Mouse (Mus musculus): Measurements from ENCODE around the gene Dnah12.
"Not testable (repeated sequence)": the region's sequence is repeated elsewhere in the genome, so short reads cannot be mapped to it uniquely, and the experiment has no call there.

The Dnah12 gene

DNA sequence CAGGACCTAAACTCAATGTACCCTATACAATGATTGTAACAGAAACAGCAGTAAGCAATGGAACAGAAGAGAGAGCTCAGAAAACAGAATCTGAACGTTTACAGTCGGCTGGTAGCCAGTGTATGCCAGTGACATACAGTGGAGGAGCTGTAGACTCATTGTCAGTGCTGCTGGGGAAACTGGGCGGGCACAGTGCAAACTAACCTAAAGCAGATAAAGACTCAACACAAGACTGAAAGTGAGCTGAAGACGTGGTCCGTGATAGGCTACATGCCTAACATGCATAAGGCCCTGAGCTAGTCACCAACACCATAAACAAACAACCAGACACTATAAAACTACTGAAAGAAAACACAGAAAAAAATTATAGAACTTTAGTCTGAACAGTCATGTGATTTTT, 188.6 kb downstream of the Dnah12 start:
- DNase-seq (ENCODE audit: low spot score) = no peak

DNA sequence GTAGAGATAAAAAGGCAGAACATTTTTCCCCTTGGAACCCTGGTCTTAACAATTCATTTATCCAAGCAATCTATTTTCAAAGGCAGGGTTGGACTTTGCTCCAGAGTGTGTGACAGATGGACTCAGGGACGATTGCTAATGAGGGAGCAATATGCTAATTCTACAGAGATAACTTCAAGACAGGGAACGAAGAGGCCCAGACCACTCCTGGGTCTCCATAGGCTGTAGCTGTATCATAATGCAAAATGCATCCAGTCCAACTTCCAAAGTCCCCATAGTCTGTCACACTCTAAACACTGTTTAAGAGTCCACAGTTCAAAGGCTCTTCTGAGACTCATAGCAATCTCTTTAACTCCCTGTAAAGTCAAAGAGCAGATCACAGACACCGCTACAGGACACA, 194.2 kb downstream of the Dnah12 start:
- no peak for DNase-seq (ENCODE audit: low spot score)

DNA sequence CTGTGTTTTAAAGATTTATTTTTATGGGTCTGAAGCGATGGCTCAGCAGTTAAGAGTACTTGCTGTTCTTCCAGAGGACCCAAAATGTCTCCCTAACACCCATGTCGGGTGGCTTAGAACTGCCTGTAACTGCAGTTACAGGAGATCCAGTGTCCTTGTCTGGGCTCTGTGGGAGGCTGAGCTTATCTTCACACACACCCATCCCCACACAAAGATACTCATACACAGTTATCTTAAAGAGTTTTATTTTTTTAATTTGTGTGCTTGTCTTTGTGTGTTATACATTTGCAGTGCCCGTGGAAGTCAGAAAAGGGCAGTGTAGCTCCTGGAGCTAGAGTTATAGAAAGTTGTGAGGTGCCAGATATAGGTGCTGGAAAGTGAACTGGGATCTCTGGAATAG, 197.7 kb downstream of the Dnah12 start:
- no peak for DNase-seq (ENCODE audit: low spot score)

GRCm38 (mm10) chr14:26894392-26894791, 201.3 kb downstream of the Dnah12 start, which contains the start of gene Asb14:
Gene Asb14, plus strand, starts transcription at chr14:26894557.
- DNase-seq (ENCODE audit: low spot score) = no peak

- no peak for DNase-seq (ENCODE audit: low spot score)
Observed at GRCm38 (mm10) chr14:26899490-26899889, 206.4 kb downstream of the Dnah12 start.

- no peak for DNase-seq (ENCODE audit: low spot score)
Observed at GRCm38 (mm10) chr14:26900893-26901292, 207.8 kb downstream of the Dnah12 start.

DNA sequence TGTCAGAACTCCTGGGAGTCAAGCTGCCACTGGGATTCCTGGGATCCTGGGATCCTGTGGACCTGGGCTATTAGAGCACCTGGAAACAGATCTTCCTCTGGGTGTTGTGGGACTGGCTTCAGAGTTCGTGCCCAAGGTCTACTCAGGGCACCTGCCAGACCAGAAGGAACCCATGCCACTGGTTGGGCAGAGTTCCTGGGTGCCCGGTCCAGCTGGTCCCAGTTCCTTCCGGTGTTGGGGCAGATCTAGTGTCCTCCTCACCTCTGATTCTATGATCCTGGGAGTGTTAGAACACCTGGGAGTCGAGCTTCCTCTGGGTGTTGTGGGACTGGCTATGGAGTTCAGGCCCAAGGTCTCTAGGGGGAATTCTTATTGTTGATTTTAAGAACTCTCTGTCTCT, 214.3 kb downstream of the Dnah12 start:
- no peak for DNase-seq (ENCODE audit: low spot score)

DNA sequence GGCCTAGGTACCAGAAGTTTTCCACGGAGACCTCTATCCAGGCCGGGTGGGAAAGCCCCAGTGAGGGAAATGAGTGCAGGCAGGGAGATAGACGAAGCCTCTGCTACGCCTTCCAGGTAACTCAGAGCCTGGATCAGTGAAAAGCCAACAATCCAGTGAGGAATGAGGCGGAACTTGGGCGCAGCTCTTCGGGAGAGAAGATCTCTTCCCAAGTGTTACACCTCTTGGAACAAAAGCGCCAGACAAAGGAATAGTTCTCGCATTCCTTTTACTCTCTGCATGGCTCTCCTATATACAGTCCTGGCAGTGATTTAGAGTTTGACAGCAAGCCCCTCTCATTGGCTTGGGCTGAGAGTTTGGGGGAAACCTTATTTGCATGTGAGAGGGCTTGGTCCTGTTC, 217.4 kb downstream of the Dnah12 start:
- not testable (repeated sequence) for DNase-seq (ENCODE audit: low spot score)

DNA sequence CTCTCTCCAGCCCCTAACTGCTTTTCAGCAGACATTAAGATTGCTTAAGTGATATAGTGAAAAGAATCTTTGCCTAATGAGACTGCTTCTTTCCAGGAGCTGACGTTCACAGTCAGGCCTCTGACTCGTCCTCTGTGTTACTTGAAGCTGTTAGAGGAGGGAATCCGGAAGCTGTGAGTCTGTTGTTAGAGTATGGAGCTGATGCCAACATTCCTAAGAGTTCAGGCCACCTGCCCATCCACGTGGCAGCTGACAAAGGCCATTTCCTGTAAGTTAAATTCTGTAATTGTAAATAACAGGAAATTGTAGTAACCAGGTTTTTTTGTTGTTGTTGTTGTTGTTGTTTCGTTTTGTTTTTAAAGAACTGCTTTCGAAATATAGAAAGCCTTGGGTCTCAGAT, 218.1 kb downstream of the Dnah12 start:
- no peak for DNase-seq (ENCODE audit: low spot score)

DNA sequence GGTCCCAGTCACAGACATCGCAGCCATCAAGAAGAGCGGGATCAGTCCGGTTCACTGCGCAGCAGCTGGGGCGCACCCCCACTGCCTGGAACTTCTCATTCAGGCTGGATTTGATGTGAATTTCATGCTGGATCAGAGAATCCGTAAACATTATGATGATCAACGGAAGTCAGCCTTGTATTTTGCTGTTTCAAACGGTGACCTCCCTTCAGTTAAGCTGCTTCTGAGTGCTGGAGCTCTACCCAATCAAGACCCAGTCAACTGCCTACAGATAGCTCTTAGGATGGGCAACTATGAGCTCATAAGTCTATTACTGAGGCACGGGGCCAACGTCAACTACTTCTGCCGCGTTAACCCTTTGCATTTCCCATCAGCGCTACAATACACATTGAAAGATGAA, 218.8 kb downstream of the Dnah12 start:
- no peak for DNase-seq (ENCODE audit: low spot score)

DNA sequence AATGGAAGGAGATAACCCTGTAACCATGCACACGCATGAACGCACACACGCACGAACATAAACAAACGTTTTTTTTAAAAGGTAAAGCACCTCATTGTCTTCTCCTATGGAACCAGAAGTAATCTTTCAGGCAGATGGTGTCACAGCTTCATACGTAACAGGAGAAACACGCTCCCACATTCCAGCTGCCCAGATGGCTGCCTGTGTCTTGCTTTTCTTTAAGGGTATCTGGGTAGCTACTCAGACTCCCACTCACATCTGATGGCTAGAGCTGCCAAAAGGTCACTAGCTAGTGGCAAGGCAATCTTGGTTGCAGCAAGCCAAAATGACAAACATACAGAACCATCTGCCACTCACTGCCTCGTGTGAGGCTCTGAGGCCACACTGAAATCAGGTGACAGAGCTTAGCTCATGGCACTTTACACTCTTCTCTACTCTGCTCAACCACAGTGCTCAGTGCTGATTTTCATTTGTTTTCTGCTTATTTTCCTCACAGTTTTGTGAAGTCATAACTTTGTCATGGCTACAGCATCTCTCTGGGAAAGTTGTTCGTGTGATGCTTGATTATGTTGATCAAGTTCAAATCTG, 220.7 kb downstream of the Dnah12 start:
- peak; percentile 38 for DNase-seq (ENCODE audit: low spot score)

GRCm38 (mm10) chr14:26919310-26919709, 226.2 kb downstream of the Dnah12 start:
- no peak for DNase-seq (ENCODE audit: low spot score)

GRCm38 (mm10) chr14:26923702-26924421, 230.8 kb downstream of the Dnah12 start:
- DNase-seq (ENCODE audit: low spot score) = no peak

DNA sequence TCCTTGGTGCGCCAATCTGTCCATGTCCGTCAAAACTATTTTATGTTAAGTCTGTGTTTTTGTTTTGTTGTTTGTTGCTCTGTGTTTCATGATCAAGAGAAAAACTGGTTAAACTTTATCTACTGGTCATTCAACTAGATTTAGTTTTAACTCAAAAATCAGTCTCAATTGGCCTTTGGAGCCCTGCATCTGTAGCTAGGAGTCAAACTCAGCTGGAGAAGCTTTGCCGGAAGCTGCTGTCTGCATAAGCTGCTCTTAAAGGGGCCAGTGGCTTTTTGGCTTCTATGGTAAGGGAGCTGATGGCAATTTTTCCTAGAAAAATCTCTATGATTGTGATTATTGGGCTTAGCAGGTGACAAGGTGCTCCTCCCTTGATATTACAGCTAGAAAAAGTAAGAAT, 241.8 kb downstream of the Dnah12 start:
- DNase-seq (ENCODE audit: low spot score) = no peak

DNA sequence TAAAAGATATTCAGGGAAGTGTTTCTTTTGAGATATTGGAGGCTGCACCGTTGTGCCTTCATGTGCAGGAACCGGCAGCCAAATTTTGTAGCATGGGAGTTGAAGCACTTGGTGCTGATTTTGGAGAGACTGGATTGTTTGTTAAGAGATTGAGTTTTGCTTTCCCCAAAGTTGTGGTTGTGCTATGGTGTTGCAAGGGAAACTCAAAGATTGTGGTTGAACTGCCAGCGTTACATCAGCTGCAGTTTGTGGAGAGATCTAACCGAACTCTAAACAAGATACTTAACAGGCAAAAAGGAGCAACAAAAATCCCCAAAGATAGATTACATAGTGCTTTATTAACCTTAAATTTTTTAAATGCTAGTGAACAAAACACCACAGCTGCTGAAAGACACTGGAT, 242.5 kb downstream of the Dnah12 start:
- no peak for DNase-seq (ENCODE audit: low spot score)

All from embryo, embryonic 10.5 days (tissue).